Mouse (Mus musculus): ENCODE results near the gene 1110002E22Rik. TPM values are rescaled to one million over a fixed set of nuclear protein-coding genes. Genes with fewer than 3 reads are reported as not detected.

1110002E22Rik gene
- polyA plus RNA-seq, 1 experiment, result 0.01 TPM

- Histone ChIP-seq H3K4me1 (ENCODE audit: control insufficient read depth, insufficient read depth, low read length) (no peaks in the 10 kb centered on the region), H3K36me3 (ENCODE audit: control insufficient read depth, insufficient read depth, low read length) (no peaks in the 10 kb centered on the region; the same call in 1 of the 2 replicates), H3K4me3 (ENCODE audit: control insufficient read depth, low read depth, low read length) (no peak overlapping the region), H3K27ac (ENCODE audit: control insufficient read depth, insufficient read depth, low read depth, low read length) (no peak overlapping the region), H3K27me3 (ENCODE audit: control insufficient read depth, insufficient read depth, low read length) (no peaks in the 10 kb centered on the region)
- TF ChIP-seq CTCF (IDR thresholded peaks at IDR 0.05; ENCODE audit: control insufficient read depth, insufficient read depth, insufficient replicate concordance, low read depth, low read length) (no peak), POLR2A (IDR thresholded peaks at IDR 0.05; ENCODE audit: control insufficient read depth, low read depth, low read length) (no peak)
Observed at GRCm38 (mm10) chr3:138121461-138121860, 56.6 kb downstream of the 1110002E22Rik start.

GRCm38 (mm10) chr3:138123842-138124241, 59.0 kb downstream of the 1110002E22Rik start:
- Histone ChIP-seq H3K27ac (ENCODE audit: control insufficient read depth, insufficient read depth, low read depth, low read length) (no peak overlapping the region), H3K27me3 (ENCODE audit: control insufficient read depth, insufficient read depth, low read length) (no peaks in the 10 kb centered on the region), H3K4me3 (ENCODE audit: control insufficient read depth, low read depth, low read length) (no peak overlapping the region), H3K4me1 (ENCODE audit: control insufficient read depth, insufficient read depth, low read length) (no peaks in the 10 kb centered on the region), H3K36me3 (ENCODE audit: control insufficient read depth, insufficient read depth, low read length) (no peaks in the 10 kb centered on the region; the same call in 1 of the 2 replicates)
- TF ChIP-seq CTCF (IDR thresholded peaks at IDR 0.05; ENCODE audit: control insufficient read depth, insufficient read depth, insufficient replicate concordance, low read depth, low read length) (no peak), POLR2A (IDR thresholded peaks at IDR 0.05; ENCODE audit: control insufficient read depth, low read depth, low read length) (no peak)

DNA sequence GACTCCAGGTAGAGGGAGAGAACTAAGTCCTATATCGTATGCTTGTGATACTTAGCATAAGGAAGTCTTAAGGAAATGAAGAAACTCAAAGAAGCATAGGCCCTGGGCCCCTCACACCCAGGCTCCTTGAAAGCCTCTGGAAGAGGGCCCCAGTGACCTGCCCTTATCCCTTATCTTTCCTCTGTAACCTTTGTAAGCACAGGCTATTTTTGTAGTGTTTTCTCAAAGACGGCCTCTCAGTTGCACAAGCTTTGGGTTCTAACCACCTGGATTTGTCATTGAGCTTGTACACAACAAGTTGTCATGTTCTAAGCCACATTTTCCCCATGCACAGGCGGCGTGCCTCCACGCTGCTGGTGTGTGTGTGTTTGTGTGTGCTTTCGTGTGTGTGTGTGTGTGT, 64.3 kb downstream of the 1110002E22Rik start:
- Histone ChIP-seq H3K4me1 (ENCODE audit: control insufficient read depth, insufficient read depth, low read length) (no peaks in the 10 kb centered on the region), H3K36me3 (ENCODE audit: control insufficient read depth, insufficient read depth, low read length) (no peaks in the 10 kb centered on the region), H3K27me3 (ENCODE audit: control insufficient read depth, insufficient read depth, low read length) (no peaks in the 10 kb centered on the region), H3K27ac (ENCODE audit: control insufficient read depth, insufficient read depth, low read depth, low read length) (no peak overlapping the region), H3K4me3 (ENCODE audit: control insufficient read depth, low read depth, low read length) (no peak overlapping the region)
- TF ChIP-seq CTCF (IDR thresholded peaks at IDR 0.05; ENCODE audit: control insufficient read depth, insufficient read depth, insufficient replicate concordance, low read depth, low read length) (no peak), POLR2A (IDR thresholded peaks at IDR 0.05; ENCODE audit: control insufficient read depth, low read depth, low read length) (no peak)

GRCm38 (mm10) chr3:138130692-138131091, 65.8 kb downstream of the 1110002E22Rik start:
- Histone ChIP-seq H3K4me3 (ENCODE audit: control insufficient read depth, low read depth, low read length) (no peak overlapping the region), H3K27ac (ENCODE audit: control insufficient read depth, insufficient read depth, low read depth, low read length) (no peak overlapping the region), H3K27me3 (ENCODE audit: control insufficient read depth, insufficient read depth, low read length) (no peaks in the 10 kb centered on the region), H3K4me1 (ENCODE audit: control insufficient read depth, insufficient read depth, low read length) (no peaks in the 10 kb centered on the region), H3K36me3 (ENCODE audit: control insufficient read depth, insufficient read depth, low read length) (no peaks in the 10 kb centered on the region)
- TF ChIP-seq CTCF (IDR thresholded peaks at IDR 0.05; ENCODE audit: control insufficient read depth, insufficient read depth, insufficient replicate concordance, low read depth, low read length) (no peak), POLR2A (IDR thresholded peaks at IDR 0.05; ENCODE audit: control insufficient read depth, low read depth, low read length) (no peak)

Other genes with a start within 250 kb of the 1110002E22Rik start
- 782 and 970 TPM in 2 replicates for gene H2afz, start 200.6 kb upstream of the 1110002E22Rik start, polyA plus RNA-seq (2012; rRNA removed)
- gene Dnajb14, start 197.4 kb upstream of the 1110002E22Rik start, polyA plus RNA-seq (2012; rRNA removed), result 65.5 and 76.7 TPM in 2 replicates
- gene Lamtor3, start 146.5 kb upstream of the 1110002E22Rik start, polyA plus RNA-seq (2012; rRNA removed), result 12.9 and 15.0 TPM in 2 replicates
- 24.9 and 26.6 TPM in 2 replicates for gene Dapp1, start 83.5 kb upstream of the 1110002E22Rik start, polyA plus RNA-seq (2012; rRNA removed)
- gene Gm5105, start 2.3 kb downstream of the 1110002E22Rik start, polyA plus RNA-seq (2012; rRNA removed), result not detected in 2 replicates
- 36.2 and 37.1 TPM in 2 replicates for gene Trmt10a, start 78.4 kb downstream of the 1110002E22Rik start, polyA plus RNA-seq (2012; rRNA removed)
- 8.2 and 10.9 TPM in 2 replicates for gene Mttp, start 79.9 kb downstream of the 1110002E22Rik start, polyA plus RNA-seq (2012; rRNA removed)
- 93.6 and 96.6 TPM in 2 replicates for gene 4930579F01Rik, start 128.8 kb downstream of the 1110002E22Rik start, polyA plus RNA-seq (2012; rRNA removed)
- 4.7 and 4.8 TPM in 2 replicates for gene Adh7, start 152.7 kb downstream of the 1110002E22Rik start, polyA plus RNA-seq (2012; rRNA removed)
- 6.5 and 13.5 TPM in 2 replicates for gene Adh1, start 195.9 kb downstream of the 1110002E22Rik start, polyA plus RNA-seq (2012; rRNA removed)
- not detected in 2 replicates for gene Adh6a, start 248.2 kb downstream of the 1110002E22Rik start, polyA plus RNA-seq (2012; rRNA removed)